Mouse (Mus musculus): ENCODE measurements around the gene Tmco3. TPM values are rescaled to one million over a fixed set of nuclear protein-coding genes. Genes with fewer than 3 reads are reported as not detected.

The Tmco3 gene
- polyA plus RNA-seq, 1 experiment, result 28.2 TPM

- H3K27me3 ChIP-seq (ENCODE audit: control insufficient read depth, insufficient read depth, insufficient read length), result no peaks in the 10 kb centered on the region
- peaks cover 21% of the 10 kb centered on the region for H3K36me3 ChIP-seq (ENCODE audit: control insufficient read depth, insufficient read depth)
- no peak overlapping the region for H3K4me3 ChIP-seq
- no peak overlapping the region for H3K4me2 ChIP-seq (ENCODE audit: low read depth)
- TF ChIP-seq MYOD1 (IDR thresholded peaks at IDR 0.05; ENCODE audit: control insufficient read depth in 1 of 3, insufficient read length in 2 of 3, low read depth in 2 of 3), result no peak
- no peak for TF ChIP-seq E2F4 (IDR thresholded peaks at IDR 0.05; ENCODE audit: insufficient read depth)
- no peak for TF ChIP-seq TCF12 (IDR thresholded peaks at IDR 0.05; ENCODE audit: insufficient read depth, poor library complexity, severe bottlenecking)
- TF ChIP-seq SRF (IDR thresholded peaks at IDR 0.05; ENCODE audit: control insufficient read depth, insufficient read length, low read depth), result no peak
- no peak for TF ChIP-seq POLR2A (IDR thresholded peaks at IDR 0.05; ENCODE audit: insufficient read length, low read depth)
- TF ChIP-seq USF1 (IDR thresholded peaks at IDR 0.05; ENCODE audit: low read depth), result no peak
- TF ChIP-seq TCF3 (IDR thresholded peaks at IDR 0.05; ENCODE audit: insufficient read length, low read depth), result no peak
- TF ChIP-seq MYOG (IDR thresholded peaks at IDR 0.05; ENCODE audit: control insufficient read depth in 1 of 3, insufficient read depth in 1 of 3, insufficient read length in 2 of 3, low read depth in 2 of 3), result no peak
- no peak for TF ChIP-seq CEBPB (IDR thresholded peaks at IDR 0.05; ENCODE audit: insufficient read depth, poor library complexity, severe bottlenecking)
- no peak for TF ChIP-seq POLR2AphosphoS2 (IDR thresholded peaks at IDR 0.05; ENCODE audit: insufficient read length, low read depth)
- no peak for TF ChIP-seq REST (IDR thresholded peaks at IDR 0.05; ENCODE audit: insufficient read depth, insufficient read length)
- TF ChIP-seq MAX (IDR thresholded peaks at IDR 0.05; ENCODE audit: low read depth), result no peak
- no peak overlapping the region for H3ac ChIP-seq (ENCODE audit: control insufficient read depth, insufficient read length)
- H3K79me2 ChIP-seq (ENCODE audit: control insufficient read depth, insufficient read depth), result no peaks in the 10 kb centered on the region
These were observed 15.2 kb upstream of the Tmco3 start for GRCm38 (mm10) chr8:13272834-13273233.

DNA sequence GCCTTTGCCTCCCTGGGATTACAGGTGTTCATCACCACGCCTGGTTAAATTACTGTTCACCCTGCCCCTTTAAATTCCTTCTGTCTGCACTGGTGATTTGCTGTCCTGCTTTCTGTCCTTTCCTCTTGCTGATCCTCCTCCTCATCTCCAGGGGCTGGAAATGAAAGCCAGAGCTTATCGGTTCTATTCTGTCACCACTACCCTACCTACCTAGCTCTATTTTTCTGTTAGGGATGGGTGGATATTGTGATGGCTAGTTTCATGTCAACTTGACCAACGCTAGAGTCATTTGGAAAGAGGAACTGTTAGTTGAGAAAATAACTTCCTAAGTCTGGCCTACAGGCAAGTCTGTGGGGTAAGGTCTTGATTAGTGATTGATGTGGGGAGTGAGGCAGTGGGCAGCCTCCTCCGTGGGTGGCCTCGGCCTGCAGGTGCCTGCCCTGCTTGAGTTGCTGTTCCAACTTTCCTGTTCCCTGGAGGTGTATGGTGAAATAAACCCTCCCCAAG lies 11.0 kb upstream of the Tmco3 start:
- Histone ChIP-seq H3ac (ENCODE audit: control insufficient read depth, insufficient read length) (no peak overlapping the region), H3K79me2 (ENCODE audit: control insufficient read depth, insufficient read depth) (no peaks in the 10 kb centered on the region), H3K36me3 (ENCODE audit: control insufficient read depth, insufficient read depth) (peaks cover 11% of the 10 kb centered on the region), H3K27me3 (ENCODE audit: control insufficient read depth, insufficient read depth, insufficient read length) (no peaks in the 10 kb centered on the region), H3K4me2 (ENCODE audit: low read depth) (no peak overlapping the region), H3K4me3 (no peak overlapping the region)
- TF ChIP-seq MAX (IDR thresholded peaks at IDR 0.05; ENCODE audit: low read depth) (no peak), MYOG (IDR thresholded peaks at IDR 0.05; ENCODE audit: control insufficient read depth in 1 of 3, insufficient read depth in 1 of 3, insufficient read length in 2 of 3, low read depth in 2 of 3) (no peak), POLR2A (IDR thresholded peaks at IDR 0.05; ENCODE audit: insufficient read length, low read depth) (no peak), MYOD1 (IDR thresholded peaks at IDR 0.05; ENCODE audit: control insufficient read depth in 1 of 3, insufficient read length in 2 of 3, low read depth in 2 of 3) (no peak), CEBPB (IDR thresholded peaks at IDR 0.05; ENCODE audit: insufficient read depth, poor library complexity, severe bottlenecking) (no peak), E2F4 (IDR thresholded peaks at IDR 0.05; ENCODE audit: insufficient read depth) (no peak), POLR2AphosphoS2 (IDR thresholded peaks at IDR 0.05; ENCODE audit: insufficient read length, low read depth) (no peak), SRF (IDR thresholded peaks at IDR 0.05; ENCODE audit: control insufficient read depth, insufficient read length, low read depth) (no peak), TCF3 (IDR thresholded peaks at IDR 0.05; ENCODE audit: insufficient read length, low read depth) (no peak)

GRCm38 (mm10) chr8:13283200-13283599 lies 4.8 kb upstream of the Tmco3 start:
- TF ChIP-seq USF1 (IDR thresholded peaks at IDR 0.05; ENCODE audit: low read depth), result no peak
- TF ChIP-seq SRF (IDR thresholded peaks at IDR 0.05; ENCODE audit: control insufficient read depth, insufficient read length, low read depth), result no peak
- TF ChIP-seq MAX (IDR thresholded peaks at IDR 0.05; ENCODE audit: low read depth), result no peak
- no peak for TF ChIP-seq POLR2A (IDR thresholded peaks at IDR 0.05; ENCODE audit: insufficient read length, low read depth)
- no peak for TF ChIP-seq POLR2AphosphoS2 (IDR thresholded peaks at IDR 0.05; ENCODE audit: insufficient read length, low read depth)
- no peak for TF ChIP-seq TCF12 (IDR thresholded peaks at IDR 0.05; ENCODE audit: insufficient read depth, poor library complexity, severe bottlenecking)
- no peak for TF ChIP-seq MYOG (IDR thresholded peaks at IDR 0.05; ENCODE audit: control insufficient read depth in 1 of 3, insufficient read depth in 1 of 3, insufficient read length in 2 of 3, low read depth in 2 of 3)
- TF ChIP-seq REST (IDR thresholded peaks at IDR 0.05; ENCODE audit: insufficient read depth, insufficient read length), result no peak
- no peak for TF ChIP-seq CEBPB (IDR thresholded peaks at IDR 0.05; ENCODE audit: insufficient read depth, poor library complexity, severe bottlenecking)
- no peak for TF ChIP-seq TCF3 (IDR thresholded peaks at IDR 0.05; ENCODE audit: insufficient read length, low read depth)
- TF ChIP-seq E2F4 (IDR thresholded peaks at IDR 0.05; ENCODE audit: insufficient read depth), result no peak
- H3ac ChIP-seq (ENCODE audit: control insufficient read depth, insufficient read length), result no peak overlapping the region
- no peak overlapping the region for H3K4me2 ChIP-seq (ENCODE audit: low read depth)

GRCm38 (mm10) chr8:13287304-13287691 lies 692 bp upstream of the Tmco3 start:
- Histone ChIP-seq H3K4me2 (ENCODE audit: low read depth) (peak overlapping the region; percentile 90), H3K4me3 (peak overlapping the region; percentile 90), H3K36me3 (ENCODE audit: control insufficient read depth, insufficient read depth) (no peaks in the 10 kb centered on the region), H3K79me2 (ENCODE audit: control insufficient read depth, insufficient read depth) (peaks cover 26% of the 10 kb centered on the region), H3ac (ENCODE audit: control insufficient read depth, insufficient read length) (peak overlapping the region; percentile 58), H3K27me3 (ENCODE audit: control insufficient read depth, insufficient read depth, insufficient read length) (no peaks in the 10 kb centered on the region)
- TF ChIP-seq POLR2A (IDR thresholded peaks at IDR 0.05; ENCODE audit: insufficient read length, low read depth) (peak; percentile 66), REST (IDR thresholded peaks at IDR 0.05; ENCODE audit: insufficient read depth, insufficient read length) (no peak), MYOG (IDR thresholded peaks at IDR 0.05; ENCODE audit: control insufficient read depth in 1 of 3, insufficient read depth in 1 of 3, insufficient read length in 2 of 3, low read depth in 2 of 3) (peak in 1 of 3 experiments; percentile 12), E2F4 (IDR thresholded peaks at IDR 0.05; ENCODE audit: insufficient read depth) (no peak), TCF12 (IDR thresholded peaks at IDR 0.05; ENCODE audit: insufficient read depth, poor library complexity, severe bottlenecking) (no peak)

More at GRCm38 (mm10) chr8:13283200-13283599, 4.8 kb upstream of the Tmco3 start:
- Histone ChIP-seq H3K79me2 (ENCODE audit: control insufficient read depth, insufficient read depth) (peaks cover 27% of the 10 kb centered on the region), H3K36me3 (ENCODE audit: control insufficient read depth, insufficient read depth) (peaks cover 1% of the 10 kb centered on the region), H3K27me3 (ENCODE audit: control insufficient read depth, insufficient read depth, insufficient read length) (no peaks in the 10 kb centered on the region), H3K4me3 (no peak overlapping the region)

GRCm38 (mm10) chr8:13288646-13289045 lies 656 bp downstream of the Tmco3 start:
- TF ChIP-seq SRF (IDR thresholded peaks at IDR 0.05; ENCODE audit: control insufficient read depth, insufficient read length, low read depth) (no peak), CEBPB (IDR thresholded peaks at IDR 0.05; ENCODE audit: insufficient read depth, poor library complexity, severe bottlenecking) (no peak), REST (IDR thresholded peaks at IDR 0.05; ENCODE audit: insufficient read depth, insufficient read length) (no peak)
- peak overlapping the region; percentile 90 for H3K4me3 ChIP-seq
- H3K79me2 ChIP-seq (ENCODE audit: control insufficient read depth, insufficient read depth), result peaks cover 19% of the 10 kb centered on the region
- H3K4me2 ChIP-seq (ENCODE audit: low read depth), result peak overlapping the region; percentile 98
- H3K36me3 ChIP-seq (ENCODE audit: control insufficient read depth, insufficient read depth), result peaks cover 3% of the 10 kb centered on the region
- H3K27me3 ChIP-seq (ENCODE audit: control insufficient read depth, insufficient read depth, insufficient read length), result no peaks in the 10 kb centered on the region
- H3ac ChIP-seq (ENCODE audit: control insufficient read depth, insufficient read length), result peak overlapping the region; percentile 58
